Mouse (Mus musculus): ENCODE results near the gene Ipmk.
"Not testable (repeated sequence)": the region's sequence is repeated elsewhere in the genome, so short reads cannot be mapped to it uniquely, and the experiment has no call there.

Ipmk gene

DNA sequence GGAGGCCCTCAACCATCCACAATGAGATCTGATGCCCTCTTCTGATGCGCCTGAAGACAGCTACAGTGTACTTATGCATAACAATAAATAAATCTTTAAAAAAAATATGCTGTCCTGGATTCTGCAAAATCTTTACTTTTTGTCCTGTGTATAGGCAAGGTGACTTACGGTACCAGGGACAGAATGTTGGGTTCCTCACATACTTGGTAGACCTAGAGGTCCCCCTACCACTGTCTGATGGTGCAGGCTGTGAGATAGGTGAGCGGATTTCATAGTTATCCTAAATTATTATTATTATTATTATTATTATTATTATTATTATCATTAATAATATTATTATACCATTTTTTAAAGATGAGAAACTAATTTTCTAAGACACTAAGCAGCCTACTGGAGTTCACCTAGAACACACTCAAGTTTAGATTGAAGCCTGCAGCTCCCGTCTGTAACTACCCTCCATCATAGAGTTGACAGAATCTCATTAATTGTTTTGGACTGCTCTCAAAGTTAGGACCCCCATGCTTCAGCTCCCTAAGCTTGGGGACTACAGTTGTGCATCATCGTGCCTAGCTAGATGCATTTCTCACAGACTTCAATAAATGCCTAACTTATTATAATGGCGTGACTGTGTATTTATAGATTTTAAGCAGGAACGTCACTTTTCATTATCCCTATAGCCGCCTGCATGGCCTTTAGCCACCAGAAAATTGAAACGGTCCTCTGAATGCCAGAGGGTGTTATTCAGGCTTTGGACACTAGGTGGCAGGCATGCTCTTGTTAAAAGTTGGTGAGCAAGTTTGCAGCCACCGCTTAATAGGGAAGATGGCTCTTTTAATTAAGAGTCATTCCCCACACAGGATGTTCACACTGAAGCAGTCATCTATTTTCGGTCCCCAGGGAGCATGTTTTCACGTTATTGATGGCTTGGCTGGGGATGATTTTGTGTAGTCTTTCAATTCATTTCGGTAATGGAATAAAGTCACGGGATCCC lies 74.8 kb downstream of the Ipmk start:
- DNase-seq (ENCODE audit: low spot score in 2 of 2) = peak in 1 of 2 experiments; percentile 28

DNA sequence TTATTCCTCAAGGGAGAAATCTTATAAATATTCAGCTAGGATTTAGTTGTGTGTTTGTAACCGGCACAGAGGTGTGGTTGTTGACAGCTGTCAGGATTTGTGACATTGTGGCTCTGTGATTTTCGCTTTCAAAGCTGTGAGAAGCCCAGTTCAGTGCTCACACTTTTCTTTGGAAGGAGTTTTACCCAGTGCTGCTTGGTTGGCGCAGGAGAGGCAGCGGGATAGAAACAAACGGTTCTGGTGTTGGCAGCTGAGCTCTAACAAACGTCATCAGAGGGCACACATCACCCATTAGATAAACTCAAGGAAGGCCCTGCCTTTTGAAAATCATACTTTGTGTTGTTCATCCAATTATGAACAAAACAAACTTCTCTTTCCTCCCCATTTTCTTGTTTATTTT lies 79.2 kb downstream of the Ipmk start:
- no peak for DNase-seq (ENCODE audit: low spot score in 2 of 2)

DNA sequence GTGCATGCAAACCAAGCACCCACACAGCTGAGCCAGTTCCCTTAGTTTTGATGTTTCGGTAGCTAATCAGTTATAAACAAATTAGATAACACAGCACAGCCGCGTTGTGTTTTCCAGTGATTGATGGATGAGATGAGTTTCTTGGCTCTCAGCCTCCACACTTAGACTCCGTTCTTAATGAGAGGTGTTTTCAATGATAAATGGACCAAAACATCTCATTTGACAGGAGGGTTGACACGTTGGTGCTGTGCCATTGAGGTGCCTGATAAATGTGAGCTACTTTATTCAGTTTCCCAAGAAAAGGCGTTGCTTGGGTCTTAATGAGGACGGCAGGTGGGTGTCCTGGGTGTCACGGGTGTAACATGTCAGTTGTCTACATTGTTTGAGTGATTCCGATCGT lies 79.8 kb downstream of the Ipmk start:
- no peak for DNase-seq (ENCODE audit: low spot score in 2 of 2)

DNA sequence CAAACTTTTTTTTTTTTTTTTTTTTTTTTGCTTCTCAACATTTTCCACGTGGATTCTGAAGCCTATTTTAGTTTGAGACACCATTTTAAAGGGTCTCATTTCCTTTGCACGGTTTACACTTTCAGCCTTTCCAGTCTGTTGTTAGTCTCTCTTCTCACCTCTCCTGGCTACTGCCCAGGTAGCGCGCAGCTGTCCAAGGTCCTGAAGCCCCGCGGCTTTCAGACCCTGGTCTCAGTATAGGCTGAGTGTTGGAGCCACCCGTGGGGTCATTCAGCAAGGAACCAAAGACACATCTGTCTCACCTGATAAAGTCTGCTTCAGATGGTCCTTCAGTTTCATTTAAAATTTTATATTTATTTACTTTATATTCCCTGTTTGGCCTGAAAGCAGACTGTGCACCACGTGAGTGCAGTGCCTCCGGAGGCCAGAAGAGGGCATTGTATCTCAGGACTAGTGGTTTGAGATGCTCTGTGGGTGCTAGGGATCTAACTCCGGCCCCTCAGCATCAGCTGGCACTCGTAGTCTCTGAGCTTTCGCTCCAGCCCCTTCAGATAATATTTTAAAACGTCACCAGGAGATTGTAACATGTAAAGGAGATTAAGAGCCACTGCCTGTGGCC lies 80.8 kb downstream of the Ipmk start:
- peak in 1 of 2 experiments; percentile 7 for DNase-seq (ENCODE audit: low spot score in 2 of 2)

DNA sequence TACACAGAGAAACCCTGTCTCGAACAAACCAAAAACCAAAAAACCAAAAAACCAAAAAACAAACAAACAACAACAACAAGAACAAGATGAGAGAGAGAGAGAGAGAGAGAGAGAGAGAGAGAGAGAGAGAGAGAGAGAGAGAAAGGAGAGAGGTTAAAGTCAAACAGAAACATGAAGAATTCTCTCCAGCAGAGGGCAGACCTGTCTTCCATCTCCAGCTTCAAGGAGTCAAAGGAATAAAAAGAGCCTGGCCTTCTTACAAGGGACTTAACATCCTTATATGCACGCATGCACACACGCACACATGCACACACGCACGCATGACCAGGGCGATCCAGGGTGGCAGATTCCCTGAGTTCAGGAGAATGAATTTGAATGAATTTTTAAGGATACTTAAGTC lies 83.1 kb downstream of the Ipmk start:
- DNase-seq (ENCODE audit: low spot score in 2 of 2) = no peak

GRCm38 (mm10) chr10:71443086-71443485 lies 95.5 kb downstream of the Ipmk start:
- no peak for DNase-seq (ENCODE audit: low spot score in 2 of 2)

- no peak for DNase-seq (ENCODE audit: low spot score in 2 of 2)
Measured at GRCm38 (mm10) chr10:71447661-71448060, 100.1 kb downstream of the Ipmk start.

GRCm38 (mm10) chr10:71448284-71448683 lies 100.7 kb downstream of the Ipmk start:
- DNase-seq (ENCODE audit: low spot score in 2 of 2) = no peak

DNA sequence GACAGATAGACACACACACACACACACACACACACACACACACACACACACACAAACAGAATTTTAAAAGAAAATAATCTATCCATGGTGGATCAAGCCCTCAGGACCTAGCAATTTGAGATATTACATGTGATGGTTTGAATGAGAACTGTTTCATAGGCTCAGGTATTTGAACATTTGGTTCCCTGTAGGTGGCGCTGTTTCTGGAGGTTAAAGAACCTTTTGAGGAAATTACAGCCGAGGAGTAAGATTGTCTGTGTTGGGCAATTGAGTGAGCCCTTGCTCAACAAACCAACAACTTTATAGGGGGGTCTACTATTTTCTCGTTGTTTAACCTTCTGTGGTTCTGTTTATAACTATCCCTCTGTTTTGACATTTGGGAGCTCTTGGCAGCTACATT lies 107.8 kb downstream of the Ipmk start:
- DNase-seq (ENCODE audit: low spot score in 2 of 2) = no peak

DNA sequence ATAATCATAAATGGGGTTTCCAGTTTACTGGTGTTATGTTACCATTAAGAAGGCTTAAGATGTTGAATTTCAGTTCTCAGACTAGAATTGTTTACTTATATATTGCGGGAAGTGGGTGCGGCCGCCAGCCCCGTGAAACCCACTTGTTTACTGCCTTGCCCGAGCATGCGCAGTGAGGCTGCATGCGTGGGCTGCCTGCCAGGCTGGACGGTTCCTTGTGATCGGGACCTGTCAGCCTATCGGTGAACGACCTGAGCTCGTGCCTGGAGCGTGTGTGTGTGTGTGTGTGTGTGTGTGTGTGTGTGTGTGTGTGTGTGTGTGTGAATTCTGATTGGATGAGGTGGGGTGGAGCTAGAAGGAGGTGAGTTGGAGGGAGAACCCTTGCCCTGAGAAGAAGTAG lies 114.8 kb downstream of the Ipmk start:
- not testable (repeated sequence) for DNase-seq (ENCODE audit: low spot score in 2 of 2)

GRCm38 (mm10) chr10:71464417-71464816 lies 116.9 kb downstream of the Ipmk start:
- DNase-seq (ENCODE audit: low spot score in 2 of 2) = no peak

- DNase-seq (ENCODE audit: low spot score in 2 of 2) = no peak
Measured at GRCm38 (mm10) chr10:71468315-71468714, 120.8 kb downstream of the Ipmk start.

- DNase-seq (ENCODE audit: low spot score in 2 of 2) = no peak
Measured at GRCm38 (mm10) chr10:71469751-71470150, 122.2 kb downstream of the Ipmk start.

DNA sequence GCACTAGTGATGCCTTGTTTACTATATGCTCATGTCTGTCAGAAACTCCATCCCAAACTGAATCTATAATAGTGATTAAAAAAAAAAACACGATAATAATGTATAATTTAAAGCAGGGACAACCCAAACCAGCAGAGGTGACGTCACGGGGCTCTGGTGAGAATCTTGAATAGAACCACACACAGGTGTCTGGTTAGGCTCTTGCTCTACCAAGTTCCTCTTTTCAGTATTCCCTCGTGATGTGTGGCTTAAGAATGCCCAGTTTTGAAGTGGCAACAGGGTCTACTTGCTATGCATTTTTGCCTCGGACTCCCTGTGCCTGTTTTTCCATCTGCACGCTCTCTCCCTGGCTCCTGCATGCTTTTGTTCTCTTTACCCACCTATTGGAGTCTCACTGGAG lies 124.5 kb downstream of the Ipmk start:
- no peak for DNase-seq (ENCODE audit: low spot score in 2 of 2)

GRCm38 (mm10) chr10:71473590-71473989 lies 126.0 kb downstream of the Ipmk start:
- no peak for DNase-seq (ENCODE audit: low spot score in 2 of 2)

DNA sequence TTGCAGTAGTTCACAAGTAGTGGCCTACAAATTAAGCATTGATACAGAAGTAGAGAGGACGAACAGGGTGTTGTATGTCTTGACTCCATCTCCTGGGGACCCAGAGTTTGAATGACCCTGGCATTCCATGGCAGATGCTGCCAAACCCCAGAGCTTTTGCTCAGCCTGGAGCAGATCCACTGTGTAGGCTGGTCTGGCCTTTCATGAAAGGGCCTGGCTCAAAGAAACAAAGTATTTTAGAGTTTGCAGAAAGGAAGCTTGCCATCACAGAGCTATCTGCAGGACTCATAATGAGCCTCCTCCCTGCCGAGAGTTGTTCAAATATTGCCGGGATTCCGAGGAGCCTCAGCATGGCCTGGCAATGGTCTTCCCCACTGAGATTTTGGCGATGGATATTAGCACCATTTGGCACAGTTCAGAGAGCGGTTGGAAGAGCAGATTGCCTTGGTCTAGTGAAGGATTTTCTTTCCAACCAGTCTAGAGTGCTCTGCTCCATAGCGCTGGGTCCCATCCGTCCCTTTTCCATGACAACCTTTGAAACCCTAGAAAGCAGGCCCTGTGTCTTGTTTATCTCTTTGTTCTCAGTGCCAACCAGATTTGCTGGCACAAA lies 129.0 kb downstream of the Ipmk start:
- DNase-seq (ENCODE audit: low spot score in 2 of 2) = no peak

GRCm38 (mm10) chr10:71477147-71477546 lies 129.6 kb downstream of the Ipmk start:
- DNase-seq (ENCODE audit: low spot score in 2 of 2) = no peak

DNA sequence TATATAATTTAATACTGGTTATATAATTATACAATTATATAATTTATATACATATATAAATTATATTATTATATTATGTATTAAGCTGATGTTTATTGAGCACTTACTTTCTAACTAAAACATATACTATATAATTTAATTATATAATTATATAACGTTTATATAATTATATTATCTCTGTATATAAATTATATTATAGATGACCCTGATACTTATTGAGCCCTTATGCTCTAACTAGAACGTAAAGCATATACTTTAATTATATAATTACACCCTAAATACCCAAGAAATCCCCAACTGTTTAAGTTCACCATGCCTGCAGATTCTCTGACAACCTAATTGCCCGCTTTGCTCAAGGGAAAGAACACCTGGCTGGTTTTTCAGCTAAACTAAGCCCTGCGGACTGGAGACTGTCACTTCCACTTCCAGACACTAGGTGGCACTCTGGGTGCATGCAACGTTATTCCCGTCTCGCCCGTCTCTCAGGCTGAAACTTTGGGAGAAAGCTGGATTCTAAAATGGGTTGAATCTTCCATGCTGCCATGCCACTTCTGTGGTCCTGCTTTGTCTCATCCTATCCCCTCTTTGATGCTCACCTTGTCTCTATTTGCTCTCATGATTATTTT lies 132.2 kb downstream of the Ipmk start:
- peak in 1 of 2 experiments; percentile 37 for DNase-seq (ENCODE audit: low spot score in 2 of 2)
